Mouse (Mus musculus) G1E (cell line): ENCODE measurements around the gene Fam114a2. TPM values are rescaled to one million over a fixed set of nuclear protein-coding genes. Genes with fewer than 3 reads are reported as not detected.

ENCODE experiments used
- ATAC-seq: 2 replicates; pipeline ENCODE4 v1.8.0; 2016; ENCODE audit warnings: mild to moderate bottlenecking; ENCODE audit not compliant: insufficient number of reproducible peaks, poor library complexity, low FRiP score, severe bottlenecking; ENCODE audit errors: extremely low read depth
- DNase-seq: peaks from one replicate; pipeline ENCODE4 v3.0.0; 2012; ENCODE audit warnings: low spot score
- H3K27me3 ChIP-seq: 2 replicates; pipeline ENCODE4 v1.6.1; 2012; ENCODE audit warnings: mild to moderate bottlenecking, low read length, inconsistent platforms; ENCODE audit not compliant: insufficient read depth
- H3K36me3 ChIP-seq: replicated peaks from 2 replicates; pipeline ENCODE3; 2012; ENCODE audit warnings: mild to moderate bottlenecking, inconsistent platforms
- H3K4me1 ChIP-seq: 2 replicates; pipeline ENCODE4 v1.6.1; 2012; ENCODE audit warnings: low read depth, low read length, inconsistent platforms, mixed read lengths; ENCODE audit not compliant: insufficient read depth
- H3K4me3 ChIP-seq: 2 replicates; pipeline ENCODE4 v1.5.1; 2012; ENCODE audit warnings: low read depth, mild to moderate bottlenecking, inconsistent platforms, low read length, moderate library complexity, mixed read lengths
- H3K9me3 ChIP-seq: replicated peaks from 2 replicates; pipeline ENCODE4 v1.6.1; 2012; ENCODE audit warnings: inconsistent platforms
- CTCF ChIP-seq: IDR thresholded peaks from 2 replicates; pipeline ENCODE4 v1.5.1; 2012; ENCODE audit warnings: low read depth, low read length, inconsistent platforms, mixed read lengths
- GATA1 ChIP-seq: IDR thresholded peaks from 2 replicates; pipeline ENCODE4 v1.6.1; 2012; ENCODE audit warnings: borderline replicate concordance, low read length, inconsistent platforms, mixed read lengths
- GATA2 ChIP-seq: IDR thresholded peaks from 2 replicates; pipeline ENCODE4 v1.6.1; 2012; ENCODE audit warnings: low read depth, low read length, inconsistent platforms, borderline replicate concordance
- POLR2AphosphoS5 ChIP-seq: IDR thresholded peaks from 2 replicates; pipeline ENCODE4 v1.6.1; 2012; ENCODE audit warnings: low read depth, low read length, inconsistent platforms; ENCODE audit not compliant: insufficient replicate concordance
- TAL1 ChIP-seq: conservative IDR thresholded peaks from 2 replicates; pipeline ENCODE4 v1.6.1; 2012; ENCODE audit warnings: low read depth, low read length, inconsistent platforms, mixed read lengths
- polyA plus RNA-seq: library from polyadenylated mRNA; stranded (reverse); fragments of >175 nt; gene quantifications from 2 replicates; pipeline ENCODE4 v1.2.3, GENCODE M21; 2012
- total RNA-seq, 2 experiments: library from RNA; stranded (forward) in 1 of 2; stranded (reverse) in 1 of 2; fragments of 200-1000 nt in 1 of 2; fragments of >200 nt in 1 of 2; fragmentation: Nextera tagmentation in 1 of 2; gene quantifications; 2 replicates each; pipeline ENCODE4 v1.2.3; 2014 to 2017

Gene Fam114a2
- total and polyA plus RNA-seq, 3 experiments: 2.7 to 55.9 (median 41.2) TPM

DNA sequence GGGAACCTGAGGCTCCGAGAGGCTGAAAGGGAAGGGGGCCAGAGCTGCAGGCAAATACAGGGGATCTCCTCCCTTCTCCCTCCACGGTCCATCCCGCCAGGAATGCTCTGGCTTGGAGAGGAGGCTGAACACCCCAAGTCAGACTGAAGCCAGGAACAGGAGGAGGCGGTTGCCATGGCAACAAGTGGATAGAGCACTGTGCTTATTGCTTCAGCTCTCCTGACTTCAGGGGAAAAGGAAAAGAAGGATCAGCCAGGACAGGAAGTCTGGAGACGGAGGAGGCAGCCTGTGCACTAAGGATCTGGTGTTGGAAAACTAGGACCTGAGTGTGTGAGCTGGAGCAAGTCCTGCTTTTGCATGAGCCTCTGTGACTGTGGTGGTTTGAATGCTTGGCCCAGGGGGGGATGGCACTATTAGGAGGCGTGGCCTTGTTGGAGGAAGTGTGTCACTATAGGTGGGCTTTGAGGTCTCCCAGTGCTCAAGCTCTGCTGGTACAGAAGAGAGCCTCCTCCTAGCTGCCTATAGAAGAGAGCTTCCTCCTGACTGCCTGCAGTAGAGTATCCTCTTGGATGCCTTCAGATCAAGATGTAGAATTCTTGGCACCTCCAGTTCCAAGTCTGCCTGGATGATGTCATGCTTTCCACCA, 44.0 kb downstream of the Fam114a2 start:
- H3K36me3 ChIP-seq: no peaks in the 10 kb centered on the region
- ATAC-seq (no peak), DNase-seq (no peak)
- no peaks in the 10 kb centered on the region for H3K4me1 ChIP-seq
- H3K27me3 ChIP-seq: no peaks in the 10 kb centered on the region
- no peaks in the 10 kb centered on the region for H3K9me3 ChIP-seq
- no peak overlapping the region for H3K4me3 ChIP-seq
- no peak for TF ChIP-seq POLR2AphosphoS5

DNA sequence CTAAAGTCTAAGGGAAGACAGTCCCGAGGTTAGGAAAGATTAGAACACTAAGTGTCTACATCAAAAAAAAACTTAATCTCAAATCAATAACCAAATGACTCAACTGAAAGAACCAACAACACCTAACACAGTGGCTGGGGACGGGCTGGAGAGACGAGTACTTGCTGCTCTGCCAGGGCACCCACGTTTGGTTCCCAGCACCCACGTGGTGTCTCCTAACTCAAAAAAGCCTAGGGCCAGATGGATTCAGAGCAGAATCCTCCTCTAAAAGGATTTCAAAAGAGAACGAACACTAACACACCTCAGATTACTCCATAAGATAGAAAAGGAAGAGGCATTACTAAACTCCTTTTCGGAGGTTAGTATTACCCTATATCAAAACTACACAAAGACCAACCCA, 47.4 kb downstream of the Fam114a2 start:
- TF ChIP-seq TAL1 (no peak), GATA2 (no peak), GATA1 (no peak), CTCF (no peak), POLR2AphosphoS5 (no peak)
- no peak for ATAC-seq

DNA sequence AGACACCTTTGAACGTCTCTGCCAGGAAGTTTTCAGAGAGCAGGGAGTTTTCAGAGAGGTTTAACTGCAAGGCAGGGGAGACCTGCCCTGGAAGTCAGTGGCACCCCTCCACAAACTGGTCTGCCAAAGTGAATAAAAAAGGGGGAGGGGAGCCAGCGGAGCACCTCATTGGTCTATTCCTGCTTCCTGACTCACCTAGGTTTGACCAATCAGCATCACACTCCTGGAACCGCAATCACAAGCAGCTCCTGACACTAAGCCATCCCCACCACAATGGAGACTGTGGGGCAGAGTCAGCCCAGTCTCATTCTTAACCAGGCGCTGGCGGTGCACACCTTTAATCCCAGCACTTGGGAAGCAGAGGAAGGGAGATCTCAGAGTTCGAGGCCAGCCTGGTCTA, 48.4 kb downstream of the Fam114a2 start:
- ATAC-seq: no peak
- no peaks in the 10 kb centered on the region for H3K36me3 ChIP-seq
- H3K4me3 ChIP-seq: no peak overlapping the region
- no peaks in the 10 kb centered on the region for H3K4me1 ChIP-seq
- peaks cover 3% of the 10 kb centered on the region; the same call in 1 of the 2 replicates for H3K27me3 ChIP-seq
- H3K9me3 ChIP-seq: no peaks in the 10 kb centered on the region
- TF ChIP-seq CTCF (no peak), GATA2 (no peak), GATA1 (no peak), TAL1 (no peak), POLR2AphosphoS5 (no peak)
- DNase-seq: no peak

More for the DNA sequence above, 47.4 kb downstream of the Fam114a2 start:
- Histone ChIP-seq H3K36me3 (no peaks in the 10 kb centered on the region), H3K4me1 (no peaks in the 10 kb centered on the region), H3K9me3 (no peaks in the 10 kb centered on the region), H3K27me3 (peaks cover 3% of the 10 kb centered on the region; the same call in 1 of the 2 replicates), H3K4me3 (no peak overlapping the region)
- DNase-seq: no peak

DNA sequence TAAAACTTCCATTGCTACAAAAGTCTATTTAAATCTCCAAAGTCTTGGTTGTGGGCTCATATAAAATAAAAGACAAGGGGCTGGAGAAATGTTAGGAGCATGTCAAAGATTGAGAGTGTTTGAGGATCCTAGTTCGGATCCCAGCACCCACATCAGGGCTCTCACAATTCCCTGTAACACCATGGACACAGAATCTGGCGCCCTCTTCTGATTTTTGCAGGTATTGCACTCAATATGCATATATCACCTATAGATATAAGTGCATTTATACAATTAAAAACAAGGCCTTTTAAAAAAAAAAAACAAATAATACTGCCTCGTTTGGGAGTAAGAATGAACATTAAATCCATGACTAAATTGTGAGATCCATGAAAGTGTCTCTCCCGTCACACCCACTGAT, 49.7 kb downstream of the Fam114a2 start:
- H3K4me1 ChIP-seq: no peaks in the 10 kb centered on the region
- H3K36me3 ChIP-seq: no peaks in the 10 kb centered on the region
- no peak overlapping the region for H3K4me3 ChIP-seq
- DNase-seq: no peak
- TF ChIP-seq GATA1 (no peak), TAL1 (no peak), POLR2AphosphoS5 (no peak), CTCF (no peak), GATA2 (no peak)
- no peaks in the 10 kb centered on the region for H3K9me3 ChIP-seq
- peaks cover 3% of the 10 kb centered on the region; the same call in 1 of the 2 replicates for H3K27me3 ChIP-seq
- ATAC-seq: no peak

DNA sequence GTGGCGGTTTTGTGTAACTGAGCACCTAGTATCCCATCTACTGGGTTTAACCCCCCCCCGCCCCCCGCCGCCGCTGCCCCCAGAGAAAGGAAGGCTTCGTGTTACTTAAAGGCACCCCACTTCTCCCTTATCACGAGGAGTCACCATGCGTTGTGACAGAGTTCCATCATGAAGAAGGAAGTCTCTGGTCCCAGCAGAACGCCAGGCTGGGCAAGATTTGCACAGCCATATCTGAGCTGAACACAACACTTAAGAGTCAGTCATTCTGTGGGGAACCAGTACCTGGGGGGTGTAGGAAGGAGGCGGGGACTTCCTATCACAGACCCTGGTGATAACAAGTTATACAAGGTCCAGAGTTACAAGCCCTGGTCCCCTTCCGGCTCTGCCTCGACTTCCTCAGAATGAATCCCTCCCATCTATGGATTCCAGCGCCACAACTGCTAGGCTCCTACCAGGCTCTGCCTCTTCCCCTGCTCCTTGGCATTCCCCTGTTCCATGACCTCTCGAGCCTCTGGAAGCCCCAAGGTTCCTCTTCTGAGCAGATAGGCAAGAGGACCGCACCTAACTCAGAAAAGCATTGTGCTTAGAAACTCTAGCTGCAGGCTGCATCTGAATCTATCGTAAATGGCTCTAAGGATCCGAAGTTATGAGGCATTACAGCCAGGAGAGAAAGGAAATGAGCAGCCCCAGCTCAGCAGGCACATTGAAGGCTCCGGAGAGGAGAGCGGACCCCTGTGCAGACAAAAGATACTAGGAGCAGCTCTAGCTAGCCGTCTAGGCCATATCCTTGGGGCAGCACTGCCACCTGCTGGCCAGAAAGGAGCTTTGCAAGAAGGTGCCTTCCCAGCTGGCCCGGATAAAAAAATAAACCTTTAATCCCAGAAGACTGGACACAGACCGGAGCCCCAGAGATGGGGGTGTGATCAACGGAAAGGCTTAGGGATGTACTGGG, 51.0 kb downstream of the Fam114a2 start:
- TF ChIP-seq CTCF: peak; percentile 55; the same call in 1 of the 2 replicates
- TF ChIP-seq POLR2AphosphoS5: no peak
- ATAC-seq: no peak; the same call in 1 of the 2 replicates
- Histone ChIP-seq H3K4me1 (no peaks in the 10 kb centered on the region), H3K4me3 (no peak overlapping the region), H3K9me3 (no peaks in the 10 kb centered on the region), H3K36me3 (no peaks in the 10 kb centered on the region), H3K27me3 (peaks cover 3% of the 10 kb centered on the region; the same call in 1 of the 2 replicates)
- DNase-seq: peak; percentile 34

DNA sequence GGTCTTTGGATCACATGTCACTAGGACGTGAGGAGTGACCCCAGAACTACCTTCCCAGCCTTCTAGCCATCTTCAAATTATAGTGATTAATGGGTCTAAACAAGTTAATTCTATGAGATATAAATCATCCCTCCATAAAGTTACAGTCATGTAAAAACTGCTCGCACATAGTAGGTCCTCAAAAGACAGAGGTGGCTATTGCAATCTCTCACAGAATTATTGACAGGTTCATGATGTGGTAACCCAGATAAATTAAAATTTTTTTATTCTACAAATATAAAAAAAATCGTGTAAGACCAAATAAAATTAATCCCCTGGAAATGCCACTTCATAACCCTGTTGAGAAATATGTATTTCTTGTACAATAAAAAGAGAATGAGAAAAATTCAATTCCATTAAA, 52.6 kb downstream of the Fam114a2 start:
- Histone ChIP-seq H3K4me1 (no peaks in the 10 kb centered on the region), H3K36me3 (no peaks in the 10 kb centered on the region), H3K9me3 (no peaks in the 10 kb centered on the region), H3K4me3 (no peak overlapping the region), H3K27me3 (peaks cover 3% of the 10 kb centered on the region; the same call in 1 of the 2 replicates)
- ATAC-seq (no peak), DNase-seq (no peak)
- TF ChIP-seq CTCF: no peak
- TF ChIP-seq TAL1: no peak
- TF ChIP-seq GATA2: no peak
- no peak for TF ChIP-seq POLR2AphosphoS5
- TF ChIP-seq GATA1: no peak

DNA sequence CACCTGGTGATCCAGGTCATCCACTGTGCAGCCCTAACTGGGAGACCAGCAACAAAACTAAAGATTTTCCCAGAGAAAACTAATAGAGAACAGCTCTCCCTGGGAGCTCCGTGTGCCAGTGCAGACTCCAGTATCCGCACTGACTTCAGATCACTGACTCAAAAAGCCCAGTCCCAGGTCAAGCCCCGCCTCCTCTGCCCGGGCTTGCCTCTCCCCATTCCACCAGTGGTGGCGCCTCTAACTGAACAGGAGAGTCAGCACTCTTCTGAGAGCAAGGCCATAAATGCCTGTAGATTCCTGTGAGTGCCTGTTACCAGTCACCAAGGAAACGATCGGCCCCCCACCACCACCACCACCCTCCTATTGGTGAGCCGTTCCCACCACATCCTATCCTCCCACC, 53.4 kb downstream of the Fam114a2 start:
- TF ChIP-seq TAL1: no peak
- Histone ChIP-seq H3K27me3 (peaks cover 3% of the 10 kb centered on the region; the same call in 1 of the 2 replicates), H3K36me3 (no peaks in the 10 kb centered on the region), H3K4me3 (no peak overlapping the region), H3K9me3 (no peaks in the 10 kb centered on the region), H3K4me1 (no peaks in the 10 kb centered on the region)
- DNase-seq: no peak
- ATAC-seq: no peak
